Mouse (Mus musculus) telencephalon, adult 2 months (tissue): ENCODE results near the gene Myl3.

Experiments
- DNase-seq: peaks from one replicate; pipeline ENCODE4 v3.0.0-alpha.2; 2011; ENCODE audit warnings: low read depth, low spot score

Myl3 gene

GRCm38 (mm10) chr9:110729841-110730240, 11.8 kb upstream of the Myl3 start:
- DNase-seq, result no peak

DNA sequence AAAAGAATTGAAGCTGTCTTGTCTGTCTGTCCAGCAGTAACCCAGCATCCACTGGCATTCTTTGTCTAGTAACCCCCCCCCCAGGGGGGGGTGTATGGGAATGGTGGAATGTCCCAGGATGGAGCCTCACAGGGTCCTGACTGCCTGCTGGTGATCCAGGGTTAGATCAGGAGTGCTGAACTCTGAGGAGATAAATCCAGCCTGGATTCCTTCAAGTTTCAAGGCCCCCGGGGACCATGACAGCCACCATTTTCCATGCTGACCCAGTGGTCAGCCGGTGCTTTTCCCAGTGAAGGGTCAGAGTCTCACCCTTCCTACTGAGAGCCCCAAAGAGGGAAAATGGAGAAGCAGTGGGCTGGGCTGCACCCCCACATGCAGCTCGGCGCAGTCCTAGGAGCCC, 9.8 kb upstream of the Myl3 start:
- DNase-seq, result no peak

- no peak for DNase-seq
Measured at GRCm38 (mm10) chr9:110732623-110733022, 9.0 kb upstream of the Myl3 start.

- DNase-seq, result no peak
Measured at GRCm38 (mm10) chr9:110733102-110733501, 8.6 kb upstream of the Myl3 start.

DNA sequence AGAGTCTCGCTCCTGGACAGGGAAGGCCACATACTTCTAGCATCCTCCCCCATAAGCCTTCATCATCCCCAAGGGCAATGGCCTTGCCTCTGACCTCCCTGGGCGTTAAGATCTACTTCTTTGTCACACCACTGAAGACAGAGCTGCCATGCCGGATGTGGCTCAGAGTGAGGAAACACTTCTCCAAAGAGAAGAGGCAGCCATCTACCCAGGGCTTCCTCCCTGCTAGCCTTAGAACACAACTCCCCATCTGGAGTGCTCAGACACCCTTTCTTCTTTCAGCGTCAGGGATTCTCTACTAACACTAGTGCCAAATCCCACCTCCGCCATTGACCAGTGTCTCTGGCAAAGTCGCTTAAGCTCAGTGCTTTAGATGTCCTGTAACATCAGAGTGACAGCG, 7.5 kb upstream of the Myl3 start:
- DNase-seq, result no peak

- DNase-seq, result no peak
Measured at GRCm38 (mm10) chr9:110736362-110736761, 5.3 kb upstream of the Myl3 start.

DNA sequence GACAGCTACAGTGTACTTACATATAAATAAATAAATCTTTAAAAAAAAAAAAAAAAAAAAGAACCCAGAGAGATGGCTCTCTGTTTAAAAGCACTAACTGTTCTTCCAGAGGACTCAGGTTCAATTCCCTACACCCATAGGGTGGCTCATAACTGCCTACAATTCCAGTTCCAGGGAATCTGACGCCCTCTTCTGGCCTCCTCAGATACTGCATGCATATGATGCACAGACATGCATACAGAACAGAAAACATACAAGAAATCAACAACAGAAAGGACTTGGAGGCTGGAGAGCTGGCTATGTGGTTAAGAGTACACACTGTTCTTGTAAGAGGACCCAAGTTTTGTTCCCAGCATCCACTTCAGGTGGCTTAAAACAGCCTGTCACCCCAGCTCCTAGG, 3.6 kb upstream of the Myl3 start:
- DNase-seq, result no peak

DNA sequence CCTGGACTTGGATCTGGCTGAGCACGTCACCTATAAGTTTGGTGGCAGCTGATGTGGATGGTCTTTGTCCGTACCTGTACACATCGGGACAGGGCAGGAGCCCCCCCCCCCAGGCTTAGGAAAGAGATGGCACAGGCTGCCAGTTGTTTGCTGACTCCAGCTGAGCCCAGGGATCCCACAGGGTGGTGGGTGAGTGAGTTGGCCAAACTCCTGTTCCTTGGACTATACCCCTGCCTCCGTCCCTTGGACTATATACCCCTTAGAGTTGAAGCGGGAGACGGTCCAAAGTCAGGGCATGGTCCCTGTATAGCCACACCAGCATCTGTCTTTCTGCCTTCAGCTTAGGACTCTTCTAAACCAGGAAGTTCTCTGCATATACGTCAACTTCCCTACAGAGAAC, 1.7 kb upstream of the Myl3 start:
- no peak for DNase-seq

GRCm38 (mm10) chr9:110742295-110742950, 762 bp downstream of the Myl3 start:
- DNase-seq, result no peak

GRCm38 (mm10) chr9:110742951-110743455, 1.3 kb downstream of the Myl3 start:
- no peak for DNase-seq

DNA sequence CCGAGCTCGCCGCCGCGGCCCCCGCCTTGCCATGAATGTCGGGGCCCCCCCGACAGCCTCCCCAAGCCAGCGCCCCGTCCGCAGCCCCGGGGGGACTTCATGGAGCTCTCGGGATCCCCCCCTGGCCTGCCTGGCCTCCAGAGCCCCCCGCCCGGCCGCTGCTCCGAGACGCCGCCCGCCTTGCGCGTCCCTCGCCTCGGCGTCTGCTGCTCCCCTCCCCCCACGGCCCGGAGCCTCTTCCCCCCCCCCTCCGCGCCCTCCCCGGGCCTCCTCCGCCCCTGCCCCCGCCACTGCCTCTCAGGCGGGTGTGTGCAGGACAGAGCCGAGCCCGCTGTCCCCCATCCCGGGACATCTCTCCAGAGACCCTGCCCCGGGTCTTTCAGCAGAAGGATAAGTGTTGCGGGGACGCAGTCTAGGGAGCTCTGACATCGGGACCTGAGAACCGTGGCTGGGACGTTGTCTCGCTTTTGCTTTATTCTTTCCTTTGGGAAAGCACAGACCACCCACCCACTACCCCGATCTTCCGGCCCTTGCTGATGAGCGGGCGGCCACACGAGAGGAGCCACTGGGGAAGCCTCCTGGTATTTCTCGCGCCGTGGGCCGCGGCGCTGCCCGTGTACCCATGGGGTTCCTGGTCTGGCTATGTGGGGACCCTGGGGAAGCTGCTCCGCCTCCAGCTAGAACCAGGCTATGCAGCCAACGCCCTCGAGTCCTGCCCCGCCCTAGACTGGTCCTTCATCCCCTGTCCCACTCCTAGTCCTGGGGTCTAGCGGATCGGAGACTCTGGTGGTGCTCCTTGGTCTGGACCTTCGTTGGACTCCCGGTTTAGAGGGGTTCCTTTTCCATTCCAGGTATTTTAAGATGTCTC, 2.0 kb downstream of the Myl3 start:
- DNase-seq, result no peak

GRCm38 (mm10) chr9:110745752-110746151, 4.1 kb downstream of the Myl3 start:
- DNase-seq, result no peak

GRCm38 (mm10) chr9:110746238-110746637, 4.6 kb downstream of the Myl3 start:
- DNase-seq, result no peak

DNA sequence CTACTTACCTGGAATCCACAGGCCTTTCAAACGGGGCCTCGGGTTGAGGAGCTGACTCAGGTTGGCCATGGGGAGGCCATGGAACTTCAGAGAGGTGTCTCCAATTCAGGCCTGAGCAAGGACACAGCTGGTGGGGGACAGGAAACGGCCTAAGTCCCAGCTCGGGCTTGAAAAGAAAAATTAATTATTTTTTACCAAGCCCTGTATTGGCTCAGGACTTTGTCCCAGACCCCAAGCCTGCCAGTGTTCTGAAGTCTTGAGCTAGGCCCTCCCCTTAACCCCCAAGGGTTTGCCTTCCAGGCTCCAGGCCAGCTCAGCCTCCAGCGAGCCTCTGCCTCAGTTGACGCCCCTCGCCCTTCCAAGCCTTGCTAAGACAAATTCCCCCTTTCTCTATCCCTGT, 5.3 kb downstream of the Myl3 start, which contains the start of gene Pth1r:
Pth1r (minus strand) TSS at position 185 of the 400 bp plus-strand sequence.
- DNase-seq, result no peak

- DNase-seq, result no peak
Measured at GRCm38 (mm10) chr9:110748451-110748850, 6.8 kb downstream of the Myl3 start.

- DNase-seq, result no peak
Measured at GRCm38 (mm10) chr9:110750404-110751187, 8.9 kb downstream of the Myl3 start.

DNA sequence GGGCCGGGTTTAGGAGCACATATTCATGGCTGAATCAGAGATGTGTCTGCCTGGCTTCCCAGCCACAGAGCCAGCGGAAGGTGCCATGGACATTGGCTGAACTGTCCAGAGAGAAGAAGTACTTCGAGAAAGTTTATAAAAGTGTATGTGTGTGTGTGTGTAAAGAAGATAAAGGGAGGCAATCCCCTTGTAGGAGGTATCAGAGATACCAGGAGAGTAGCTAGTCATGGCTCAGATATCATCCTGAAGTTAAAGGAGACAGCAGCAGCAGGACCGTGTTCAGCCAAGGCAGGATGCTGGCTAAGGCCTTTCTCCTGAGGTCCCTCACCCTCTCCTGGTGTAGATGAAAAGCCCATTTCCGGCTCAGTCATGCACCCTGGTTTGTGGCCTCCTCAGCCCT, 9.8 kb downstream of the Myl3 start:
- DNase-seq, result no peak

GRCm38 (mm10) chr9:110752917-110753435, 11.3 kb downstream of the Myl3 start:
- no peak for DNase-seq

- no peak for DNase-seq
Measured at GRCm38 (mm10) chr9:110753773-110754172, 12.1 kb downstream of the Myl3 start.

- no peak for DNase-seq
Measured at GRCm38 (mm10) chr9:110757816-110758215, 16.2 kb downstream of the Myl3 start.

GRCm38 (mm10) chr9:110758605-110759004, 16.9 kb downstream of the Myl3 start:
- DNase-seq, result no peak

DNA sequence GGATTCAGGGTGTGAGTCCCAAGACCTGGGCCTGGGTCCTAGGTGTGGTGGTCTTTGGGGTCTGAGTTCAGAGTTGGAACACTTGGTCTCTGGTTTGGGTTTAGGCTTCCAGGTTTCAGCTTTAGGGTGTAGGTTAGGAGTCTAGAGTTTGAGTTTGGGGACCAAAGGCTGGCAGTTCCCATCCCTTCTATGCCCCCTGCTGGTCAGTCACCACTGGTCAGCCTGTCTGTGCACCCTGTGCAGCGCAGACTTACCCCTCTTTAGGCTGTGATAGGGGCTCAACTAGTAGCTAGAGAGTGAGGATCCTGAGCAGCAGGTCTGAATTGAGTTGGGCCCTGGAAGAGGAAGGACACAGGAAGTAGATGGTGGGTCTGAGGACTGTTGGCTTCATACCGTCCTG, 17.6 kb downstream of the Myl3 start:
- no peak for DNase-seq
